Mouse (Mus musculus): ENCODE data around the gene Glrx.

Gene Glrx

GRCm38 (mm10) chr13:75891868-75892267, 52.2 kb downstream of the Glrx start:
- DNase-seq (ENCODE audit: low read depth, low spot score) = no peak

GRCm38 (mm10) chr13:75892291-75892690, 52.6 kb downstream of the Glrx start:
- no peak for DNase-seq (ENCODE audit: low read depth, low spot score)

- DNase-seq (ENCODE audit: low read depth, low spot score) = no peak
Observed at GRCm38 (mm10) chr13:75892876-75893275, 53.2 kb downstream of the Glrx start.
